Mouse (Mus musculus): Measurements from ENCODE around the gene Insl5. TPM values are rescaled to one million over a fixed set of nuclear protein-coding genes. Genes with fewer than 3 reads are reported as not detected.

Insl5 gene
- total and polyA plus RNA-seq, 3 experiments, result not detected

DNA sequence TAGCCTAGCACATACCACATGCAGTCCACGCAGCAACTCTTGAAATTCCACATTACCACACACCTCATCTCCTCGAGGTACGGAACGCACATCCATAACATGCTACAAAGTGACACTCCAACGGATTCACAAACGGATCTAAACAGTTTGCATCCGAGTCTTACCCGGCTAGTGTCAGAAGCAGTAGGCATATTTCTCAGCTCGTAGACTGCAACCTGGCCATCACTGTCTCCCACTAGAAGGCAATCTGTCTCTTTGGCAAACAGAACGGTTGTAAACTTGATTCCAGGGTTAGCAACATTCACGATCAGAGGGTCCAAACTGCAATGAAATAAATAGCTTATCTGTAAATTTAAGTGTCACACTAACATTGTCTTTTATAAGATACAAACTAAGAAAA, 21.4 kb upstream of the Insl5 start:
- H3K36me3 ChIP-seq (ENCODE audit: control insufficient read depth, insufficient read depth, low read length), result no peaks in the 10 kb centered on the region
- H3K4me1 ChIP-seq (ENCODE audit: control insufficient read depth, insufficient read depth, low read length), result no peaks in the 10 kb centered on the region
- intact Hi-C loops (cut with DNase I), result no loop called here
- H3K27me3 ChIP-seq (ENCODE audit: control insufficient read depth, insufficient read depth, low read length), result no peaks in the 10 kb centered on the region
- 84% methylated on average over 11 of the region's 11 CpGs for WGBS
- DNase-seq, result no peak
- H3K4me3 ChIP-seq, result no peak overlapping the region
- H3K9ac ChIP-seq (ENCODE audit: low read depth, low read length), result no peak overlapping the region
- TF ChIP-seq POLR2A (IDR thresholded peaks at IDR 0.05; ENCODE audit: insufficient read depth, low read depth, low read length), result no peak
- no peak for TF ChIP-seq EP300 (IDR thresholded peaks at IDR 0.05; ENCODE audit: insufficient read depth, low read depth, low read length)
- TF ChIP-seq CTCF (IDR thresholded peaks at IDR 0.05), result no peak
- no peaks in the 10 kb centered on the region for H3K79me2 ChIP-seq (replicated peaks; ENCODE audit: control insufficient read depth, insufficient read depth, low read length)
- no peak overlapping the region for H3K27ac ChIP-seq

- Histone ChIP-seq H3K27ac (no peak overlapping the region), H3K79me2 (replicated peaks; ENCODE audit: control insufficient read depth, insufficient read depth, low read length) (no peaks in the 10 kb centered on the region), H3K4me3 (no peak overlapping the region), H3K9ac (ENCODE audit: low read depth, low read length) (no peak overlapping the region), H3K36me3 (ENCODE audit: control insufficient read depth, insufficient read depth, low read length) (no peaks in the 10 kb centered on the region), H3K4me1 (ENCODE audit: control insufficient read depth, insufficient read depth, low read length) (no peaks in the 10 kb centered on the region), H3K27me3 (ENCODE audit: control insufficient read depth, insufficient read depth, low read length) (no peaks in the 10 kb centered on the region)
- 93% methylated on average over 11 of the region's 11 CpGs for WGBS
- intact Hi-C loops (cut with DNase I), result no loop called here
- TF ChIP-seq CTCF (IDR thresholded peaks at IDR 0.05) (peak; percentile 28), POLR2A (IDR thresholded peaks at IDR 0.05; ENCODE audit: insufficient read depth, low read depth, low read length) (no peak)
- no peak for DNase-seq
Observed at GRCm38 (mm10) chr4:103042997-103043396, 16.4 kb upstream of the Insl5 start.

DNA sequence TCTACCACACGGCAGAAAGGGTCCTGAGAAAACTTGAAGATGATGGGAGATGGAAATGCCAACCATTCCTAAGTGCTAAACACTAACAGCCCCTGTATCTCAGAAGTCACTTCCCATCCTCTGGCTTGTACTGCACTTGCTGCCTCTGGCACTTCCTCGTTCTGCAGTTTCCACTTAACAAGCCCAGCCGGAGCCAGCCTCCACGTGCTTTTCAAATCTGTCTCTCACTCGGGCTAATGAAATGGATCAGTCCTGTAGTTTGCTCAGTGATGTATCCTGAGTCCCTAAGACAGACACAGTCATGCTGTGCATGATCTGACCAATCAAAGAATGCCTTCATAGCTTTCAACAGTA, 13.2 kb upstream of the Insl5 start:
- no peaks in the 10 kb centered on the region for H3K79me2 ChIP-seq (replicated peaks; ENCODE audit: control insufficient read depth, insufficient read depth, low read length)
- WGBS, result 45% methylated on average over 5 of the region's 5 CpGs
- no peak overlapping the region for H3K9ac ChIP-seq (ENCODE audit: low read depth, low read length)
- no peaks in the 10 kb centered on the region for H3K4me1 ChIP-seq (ENCODE audit: control insufficient read depth, insufficient read depth, low read length)
- H3K36me3 ChIP-seq (ENCODE audit: control insufficient read depth, insufficient read depth, low read length), result no peaks in the 10 kb centered on the region
- intact Hi-C loops (cut with DNase I), result no loop called here
- H3K27me3 ChIP-seq (ENCODE audit: control insufficient read depth, insufficient read depth, low read length), result no peaks in the 10 kb centered on the region
- no peak overlapping the region for H3K27ac ChIP-seq
- DNase-seq, result no peak
- TF ChIP-seq CTCF (IDR thresholded peaks at IDR 0.05), result no peak
- no peak for TF ChIP-seq EP300 (IDR thresholded peaks at IDR 0.05; ENCODE audit: insufficient read depth, low read depth, low read length)
- no peak for TF ChIP-seq POLR2A (IDR thresholded peaks at IDR 0.05; ENCODE audit: insufficient read depth, low read depth, low read length)
- H3K4me3 ChIP-seq, result no peak overlapping the region

DNA sequence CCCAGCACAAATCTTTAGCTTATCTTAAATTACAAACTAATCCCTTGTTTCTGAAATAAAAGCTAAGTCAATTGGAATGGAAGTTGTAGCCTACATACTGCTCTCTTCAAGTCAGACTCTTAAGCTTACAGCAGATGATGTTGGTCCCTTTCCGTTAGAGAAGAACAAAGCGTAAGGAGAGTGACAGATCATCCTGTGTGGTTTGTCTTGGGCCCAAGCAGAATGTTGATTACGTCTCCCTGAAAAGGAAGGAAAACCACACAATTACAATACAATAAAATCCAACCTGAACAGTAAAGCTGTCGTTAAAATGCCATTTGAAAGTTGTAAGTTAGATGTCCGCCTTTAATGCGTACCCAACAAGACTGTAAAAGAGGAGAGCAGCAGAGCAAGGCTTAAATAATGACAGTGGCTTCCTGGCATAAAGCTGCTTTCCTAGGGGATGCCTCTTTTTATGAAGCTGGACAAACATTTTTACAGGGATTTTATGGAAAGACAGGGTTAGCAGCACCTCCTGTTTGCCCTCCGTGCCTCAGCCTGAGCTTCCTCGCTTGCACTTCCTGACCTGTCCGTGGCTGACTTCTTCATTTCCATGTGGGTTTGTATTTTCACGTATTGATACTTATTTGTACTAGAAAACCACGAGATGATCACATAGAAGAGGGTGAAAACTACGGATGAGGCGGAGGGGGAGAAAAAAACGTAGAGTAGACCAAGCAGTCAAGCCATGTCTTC, 12.6 kb upstream of the Insl5 start:
- intact Hi-C loops (cut with DNase I), result no loop called here
- Histone ChIP-seq H3K79me2 (replicated peaks; ENCODE audit: control insufficient read depth, insufficient read depth, low read length) (no peaks in the 10 kb centered on the region), H3K4me3 (no peak overlapping the region), H3K4me1 (ENCODE audit: control insufficient read depth, insufficient read depth, low read length) (no peaks in the 10 kb centered on the region), H3K9ac (ENCODE audit: low read depth, low read length) (no peak overlapping the region), H3K27ac (no peak overlapping the region), H3K36me3 (ENCODE audit: control insufficient read depth, insufficient read depth, low read length) (no peaks in the 10 kb centered on the region), H3K27me3 (ENCODE audit: control insufficient read depth, insufficient read depth, low read length) (no peaks in the 10 kb centered on the region)
- 77% methylated on average over 14 of the region's 14 CpGs for WGBS
- no peak for DNase-seq
- TF ChIP-seq CTCF (IDR thresholded peaks at IDR 0.05), result no peak
- no peak for TF ChIP-seq POLR2A (IDR thresholded peaks at IDR 0.05; ENCODE audit: insufficient read depth, low read depth, low read length)
- TF ChIP-seq EP300 (IDR thresholded peaks at IDR 0.05; ENCODE audit: insufficient read depth, low read depth, low read length), result no peak

DNA sequence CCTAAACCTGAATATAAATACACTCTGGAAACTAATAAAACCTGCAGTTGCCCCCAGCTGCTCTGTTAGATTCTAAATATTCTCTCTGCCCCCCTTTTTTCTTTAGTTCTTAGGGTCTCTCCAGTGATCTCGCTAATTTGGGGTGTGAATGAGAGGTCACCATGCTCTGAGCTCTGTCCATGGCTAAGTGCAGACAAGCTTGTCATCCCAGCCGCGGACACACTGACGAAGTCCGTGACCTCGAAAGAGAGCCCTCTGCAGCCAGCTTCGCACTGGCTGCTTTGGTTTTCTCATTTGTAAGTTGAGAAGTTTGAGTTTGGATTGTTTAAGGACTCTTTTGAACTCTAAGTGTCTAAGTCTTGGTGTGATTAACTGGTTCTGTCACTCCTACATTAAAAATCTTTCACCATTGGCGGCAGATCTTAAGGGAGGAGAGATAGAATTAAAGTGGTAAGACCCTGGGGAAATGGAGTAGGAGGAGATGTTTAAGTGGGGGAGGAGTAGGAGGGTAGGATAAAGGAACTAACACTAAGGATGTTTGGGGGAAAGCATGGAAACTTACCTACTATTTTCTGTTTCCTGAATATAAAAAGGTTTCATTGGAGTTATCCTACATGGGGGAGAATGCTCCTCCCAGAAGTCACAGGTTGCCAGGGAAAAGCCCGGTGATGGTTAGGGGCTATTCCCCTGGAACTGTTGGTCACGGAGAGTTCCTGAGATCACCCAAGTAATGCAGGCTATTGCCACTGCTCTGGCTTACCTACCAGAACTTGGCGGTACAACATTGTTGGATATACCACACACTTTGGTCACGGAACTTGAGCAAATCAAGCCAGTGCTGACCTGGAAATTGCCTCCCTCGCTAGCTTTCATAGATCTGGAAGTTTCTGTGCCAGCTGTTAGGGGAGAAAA, 1.8 kb upstream of the Insl5 start:
- 66% methylated on average over 13 of the region's 13 CpGs for WGBS
- intact Hi-C loops (cut with DNase I), result no loop called here
- Histone ChIP-seq H3K79me2 (replicated peaks; ENCODE audit: control insufficient read depth, insufficient read depth, low read length) (no peaks in the 10 kb centered on the region), H3K4me3 (no peak overlapping the region), H3K27ac (no peak overlapping the region), H3K4me1 (ENCODE audit: control insufficient read depth, insufficient read depth, low read length) (no peaks in the 10 kb centered on the region), H3K36me3 (ENCODE audit: control insufficient read depth, insufficient read depth, low read length) (no peaks in the 10 kb centered on the region), H3K9ac (ENCODE audit: low read depth, low read length) (no peak overlapping the region), H3K27me3 (ENCODE audit: control insufficient read depth, insufficient read depth, low read length) (no peaks in the 10 kb centered on the region)
- TF ChIP-seq EP300 (IDR thresholded peaks at IDR 0.05; ENCODE audit: insufficient read depth, low read depth, low read length), result no peak
- no peak for TF ChIP-seq POLR2A (IDR thresholded peaks at IDR 0.05; ENCODE audit: insufficient read depth, low read depth, low read length)
- no peak for TF ChIP-seq CTCF (IDR thresholded peaks at IDR 0.05)
- no peak for DNase-seq

GRCm38 (mm10) chr4:103027745-103028144, 1.1 kb upstream of the Insl5 start:
- no peaks in the 10 kb centered on the region for H3K36me3 ChIP-seq (ENCODE audit: control insufficient read depth, insufficient read depth, low read length)
- WGBS, result 77% methylated on average over 7 of the region's 7 CpGs
- no peaks in the 10 kb centered on the region for H3K79me2 ChIP-seq (replicated peaks; ENCODE audit: control insufficient read depth, insufficient read depth, low read length)
- no peak overlapping the region for H3K9ac ChIP-seq (ENCODE audit: low read depth, low read length)
- intact Hi-C loops (cut with DNase I), result no loop called here
- H3K27me3 ChIP-seq (ENCODE audit: control insufficient read depth, insufficient read depth, low read length), result no peaks in the 10 kb centered on the region
- no peak for DNase-seq
- no peaks in the 10 kb centered on the region for H3K4me1 ChIP-seq (ENCODE audit: control insufficient read depth, insufficient read depth, low read length)
- TF ChIP-seq EP300 (IDR thresholded peaks at IDR 0.05; ENCODE audit: insufficient read depth, low read depth, low read length) (no peak), CTCF (IDR thresholded peaks at IDR 0.05) (no peak)
- no peak overlapping the region for H3K4me3 ChIP-seq
- H3K27ac ChIP-seq, result no peak overlapping the region

Measured in heart, adult 2 months (tissue).